Mouse (Mus musculus) neural tube, embryonic 12.5 days (tissue): Measurements from ENCODE around the gene Erp29. TPM values are rescaled to one million over a fixed set of nuclear protein-coding genes. Genes with fewer than 3 reads are reported as not detected.

Source experiments
- ATAC-seq: fragments of 200-750 bp; cut with Nextera tagmentation; 2 replicates; pipeline ENCODE4 v1.8.0; 2017; ENCODE audit warnings: low read depth, mild to moderate bottlenecking, moderate TSS enrichment, moderate library complexity; ENCODE audit not compliant: low FRiP score
- H3K27ac ChIP-seq: fragments of 300-500 bp; sonication (generic); 2 replicates; pipeline ENCODE4 v1.5.1; 2016
- H3K27me3 ChIP-seq: fragments of 300-500 bp; sonication (generic); replicated peaks from 2 replicates; pipeline ENCODE4 v1.6.1; 2016; ENCODE audit warnings: mild to moderate bottlenecking
- H3K36me3 ChIP-seq: fragments of 300-500 bp; sonication (generic); 2 replicates; pipeline ENCODE4 v1.6.1; 2016; ENCODE audit warnings: mild to moderate bottlenecking
- H3K4me1 ChIP-seq: fragments of 300-500 bp; sonication (generic); 2 replicates; pipeline ENCODE4 v1.6.1; 2016
- H3K4me2 ChIP-seq: fragments of 300-500 bp; sonication (generic); replicated peaks from 2 replicates; pipeline ENCODE4 v1.6.1; 2016; ENCODE audit warnings: mild to moderate bottlenecking
- H3K4me3 ChIP-seq: fragments of 300-500 bp; sonication (generic); 2 replicates; pipeline ENCODE4 v1.5.1; 2016
- H3K9ac ChIP-seq: fragments of 300-500 bp; sonication (generic); 2 replicates; pipeline ENCODE4 v1.6.1; 2016; ENCODE audit warnings: mild to moderate bottlenecking
- H3K9me3 ChIP-seq: fragments of 300-500 bp; sonication (generic); 2 replicates; pipeline ENCODE4 v1.6.1; 2016; ENCODE audit warnings: mild to moderate bottlenecking
- WGBS: fragments of 180-500 bp; shearing (Covaris S2); methylation state at CpG from one replicate; pipeline ENCODE4 v1.1.7; 2016; 5-methylcytosine and 5-hydroxymethylcytosine counted together
- polyA plus RNA-seq: library from polyadenylated mRNA; unstranded; fragments of >200 nt; fragmentation: Nextera tagmentation; extraction: Ambion mirVana; gene quantifications from 2 replicates; pipeline ENCODE4 v1.2.1, GENCODE M21; 2016

Erp29 gene
- polyA plus RNA-seq, 1 experiment from 2014 or later = 136 TPM

DNA sequence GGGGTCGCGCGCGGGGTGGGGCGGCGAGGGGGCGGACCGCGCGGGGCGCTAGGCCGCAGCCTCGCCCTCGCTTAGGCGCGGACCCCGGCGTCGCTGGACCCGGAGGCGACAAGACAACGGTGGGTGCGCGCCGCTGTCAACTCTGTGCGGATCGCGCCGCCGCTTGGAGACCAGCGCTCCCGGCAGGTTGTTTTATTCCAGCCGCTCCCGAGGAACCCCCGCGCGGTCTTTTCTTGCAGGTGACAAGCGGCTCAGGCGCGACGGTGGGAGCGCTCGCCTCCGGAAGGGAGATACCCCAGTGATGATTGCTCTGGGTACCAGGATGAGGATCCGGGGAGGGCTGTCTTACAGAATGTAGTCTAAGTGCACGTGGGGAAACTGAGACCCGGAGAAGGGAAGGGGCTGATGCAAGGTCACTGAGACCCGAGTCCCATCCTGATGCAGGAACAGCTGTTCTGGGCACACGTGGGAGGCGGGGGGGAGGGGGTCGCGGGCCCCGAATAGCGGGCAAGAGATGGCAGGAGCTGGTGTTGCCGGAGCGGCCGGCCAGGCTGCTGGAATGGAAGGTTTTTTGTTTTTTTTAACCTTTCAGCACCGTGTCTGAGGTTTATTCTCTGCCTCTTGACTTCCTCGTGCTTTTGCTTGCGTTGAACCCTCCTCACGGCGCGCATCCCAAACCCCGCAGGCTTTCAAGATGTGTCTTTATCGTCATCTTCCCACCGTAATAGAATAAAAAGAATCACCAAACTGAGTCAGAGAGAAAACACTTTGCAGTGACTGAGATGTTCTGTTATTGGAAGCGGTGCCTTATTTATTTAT, 54.0 kb downstream of the Erp29 start:
- H3K27me3 ChIP-seq = no peaks in the 10 kb centered on the region
- H3K9ac ChIP-seq = peak overlapping the region; percentile 87
- peak overlapping the region; percentile 93 for H3K4me2 ChIP-seq
- H3K4me3 ChIP-seq = peak overlapping the region; percentile 92
- H3K4me1 ChIP-seq = peaks cover 19% of the 10 kb centered on the region
- ATAC-seq = peak; percentile 81
- no peaks in the 10 kb centered on the region for H3K9me3 ChIP-seq
- peaks cover 10% of the 10 kb centered on the region; the same call in 1 of the 2 replicates for H3K36me3 ChIP-seq
- peak overlapping the region; percentile 20; the same call in 1 of the 2 replicates for H3K27ac ChIP-seq
- WGBS = under 1% methylated on average over 67 of the region's 67 CpGs

DNA sequence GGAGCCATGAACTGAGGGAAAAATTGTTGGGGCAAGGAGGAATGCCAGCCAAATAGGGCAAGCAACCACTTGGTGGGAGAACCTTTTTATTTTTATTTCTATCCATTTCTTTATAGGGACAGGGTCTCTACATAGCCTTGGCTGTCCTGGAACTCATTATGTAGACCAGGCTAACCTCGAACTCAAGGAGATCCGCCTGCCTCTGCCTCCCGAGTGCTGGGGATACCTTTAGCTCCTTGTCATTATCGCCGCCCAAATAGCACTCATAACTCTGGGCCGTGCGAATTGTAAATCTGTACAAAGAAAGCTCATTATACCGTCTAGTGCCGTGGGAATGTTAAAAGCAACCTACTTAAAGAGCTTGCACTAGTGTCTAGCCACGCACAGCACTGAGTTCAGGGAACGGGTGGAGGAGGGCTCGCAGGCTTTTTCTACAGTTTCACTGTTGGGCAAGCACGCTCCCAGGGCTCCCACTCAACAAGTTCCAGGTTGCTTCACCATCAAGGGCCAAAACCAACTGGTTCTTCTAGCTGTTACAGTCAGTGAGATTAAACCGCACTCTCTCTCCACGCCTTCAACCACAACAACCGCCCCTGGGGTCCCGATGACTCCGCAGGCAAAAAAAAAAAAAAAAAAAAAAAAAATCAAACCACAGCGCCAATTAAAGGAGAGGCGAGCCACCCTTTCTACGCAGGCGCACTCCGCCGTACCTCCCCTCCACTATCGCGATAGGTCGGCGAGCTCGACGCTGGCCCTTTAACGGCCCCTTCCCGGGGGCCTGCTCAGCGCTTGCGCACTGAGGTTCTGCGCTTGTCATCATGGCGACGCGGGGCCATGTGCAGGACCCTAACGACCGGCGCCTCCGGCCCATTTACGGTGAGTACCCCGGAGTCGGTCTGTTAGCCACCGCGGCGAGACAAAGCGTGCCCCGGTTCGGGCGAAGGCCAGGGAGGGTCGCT, 54.8 kb downstream of the Erp29 start, which contains the start of gene Naa25:
Gene Naa25, plus strand, starts transcription at position 750 of the 959 bp plus-strand sequence.
- Histone ChIP-seq H3K27ac (peak within 1 kb of the TSS; percentile 20; the same call in 1 of the 2 replicates), H3K27me3 (no peaks in the 10 kb centered on the region), H3K36me3 (peaks cover 10% of the 10 kb centered on the region; the same call in 1 of the 2 replicates), H3K4me1 (peaks cover 19% of the 10 kb centered on the region), H3K9me3 (no peaks in the 10 kb centered on the region), H3K4me3 (peak within 1 kb of the TSS; percentile 92), H3K4me2 (peak within 1 kb of the TSS; percentile 93), H3K9ac (peak within 1 kb of the TSS; percentile 87)
- ATAC-seq = peak; percentile 96
- WGBS = 10% methylated on average over 53 of the region's 53 CpGs

- WGBS = 84% methylated on average over 5 of the region's 5 CpGs
- no peak for ATAC-seq
- H3K27ac ChIP-seq = no peak overlapping the region
Measured at GRCm38 (mm10) chr5:121395621-121396020, 56.7 kb downstream of the Erp29 start.

DNA sequence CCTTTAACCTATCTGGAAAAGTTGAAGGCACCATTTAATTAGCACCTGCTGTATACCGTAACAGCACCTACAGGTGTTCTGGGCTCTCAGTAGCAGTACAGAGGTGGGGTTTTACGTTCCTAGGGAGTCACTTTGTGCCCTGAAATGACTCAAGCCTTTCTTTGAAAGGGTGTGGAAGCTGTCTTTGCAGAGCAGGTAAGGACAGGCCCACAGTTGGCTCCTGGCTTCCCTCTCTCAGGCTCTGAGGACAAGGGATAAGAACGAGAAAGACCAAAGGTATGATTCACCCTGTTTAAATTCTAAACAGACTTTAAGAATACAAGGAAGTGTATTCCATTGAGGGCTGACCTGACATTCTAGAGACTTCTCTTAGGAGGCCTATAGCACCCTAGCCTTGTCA, 58.9 kb downstream of the Erp29 start:
- Histone ChIP-seq H3K27ac (no peak overlapping the region), H3K9ac (no peak overlapping the region), H3K27me3 (no peaks in the 10 kb centered on the region), H3K36me3 (no peaks in the 10 kb centered on the region), H3K4me3 (no peak overlapping the region), H3K9me3 (no peaks in the 10 kb centered on the region), H3K4me2 (no peak overlapping the region), H3K4me1 (peaks cover 7% of the 10 kb centered on the region)
- ATAC-seq = no peak
- 83% methylated on average over 3 of the region's 3 CpGs for WGBS

More at GRCm38 (mm10) chr5:121395621-121396020, 56.7 kb downstream of the Erp29 start:
- H3K4me3 ChIP-seq = no peak overlapping the region
- no peaks in the 10 kb centered on the region for H3K9me3 ChIP-seq
- H3K4me1 ChIP-seq = peaks cover 19% of the 10 kb centered on the region
- H3K4me2 ChIP-seq = no peak overlapping the region
- H3K27me3 ChIP-seq = no peaks in the 10 kb centered on the region
- H3K9ac ChIP-seq = no peak overlapping the region
- H3K36me3 ChIP-seq = peaks cover 1% of the 10 kb centered on the region; the same call in 1 of the 2 replicates

DNA sequence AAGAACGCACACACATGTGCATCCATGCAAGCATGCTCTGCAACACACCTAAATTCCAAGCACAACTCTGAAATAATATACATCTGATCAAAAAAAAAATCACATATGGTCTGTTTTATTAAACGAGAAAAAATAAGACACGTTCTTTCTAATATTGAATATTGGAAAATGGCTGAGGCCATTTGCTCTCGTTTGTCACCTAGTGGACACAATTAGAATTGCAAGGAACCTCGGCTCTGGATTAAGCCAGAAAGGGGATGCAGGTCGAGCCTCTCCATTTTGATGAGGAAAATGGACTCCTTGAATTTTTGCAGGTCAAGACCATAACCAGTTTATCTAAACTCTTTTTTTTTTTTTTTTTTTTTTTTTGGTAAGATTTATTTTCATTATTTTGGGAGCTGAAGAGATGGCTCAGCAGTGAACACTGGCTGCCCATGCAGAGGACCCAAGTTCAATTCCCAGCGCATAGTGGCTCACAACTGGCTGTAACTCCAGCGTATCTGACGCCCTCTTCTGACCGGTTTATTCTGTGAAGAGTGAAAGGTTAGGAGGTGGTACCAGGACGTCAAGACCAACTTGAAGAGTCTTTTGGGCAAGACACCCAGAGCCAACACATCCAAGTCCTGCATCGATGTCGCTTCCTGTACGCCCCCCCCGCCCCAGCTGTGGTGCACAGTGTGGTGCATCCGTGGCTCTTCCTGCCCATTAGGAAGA, 59.5 kb downstream of the Erp29 start:
- Histone ChIP-seq H3K27me3 (no peaks in the 10 kb centered on the region), H3K4me1 (peaks cover 6% of the 10 kb centered on the region; the same call in 1 of the 2 replicates), H3K9ac (no peak overlapping the region), H3K9me3 (no peaks in the 10 kb centered on the region), H3K4me3 (no peak overlapping the region), H3K27ac (no peak overlapping the region), H3K36me3 (no peaks in the 10 kb centered on the region), H3K4me2 (no peak overlapping the region)
- no peak for ATAC-seq
- 58% methylated on average over 16 of the region's 16 CpGs for WGBS

DNA sequence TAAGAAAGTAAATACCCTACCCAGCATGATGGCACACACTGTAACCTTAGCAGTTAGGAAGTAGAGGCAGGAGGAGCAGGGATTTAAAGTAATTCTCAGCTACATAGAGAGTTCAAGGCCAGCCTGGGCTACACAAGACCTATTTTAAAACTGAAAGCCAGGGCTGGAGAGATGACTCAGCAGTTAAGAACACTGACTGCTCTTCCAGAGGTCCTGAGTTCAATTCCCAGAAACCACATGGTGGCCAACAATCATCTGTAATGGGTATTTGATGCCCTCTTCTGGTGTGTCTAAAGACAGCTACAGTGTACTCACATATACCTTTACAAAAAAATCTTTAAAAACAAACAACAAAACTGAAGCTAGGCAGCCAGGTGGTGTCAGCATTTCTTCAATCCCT, 62.6 kb downstream of the Erp29 start:
- no peaks in the 10 kb centered on the region for H3K9me3 ChIP-seq
- no peaks in the 10 kb centered on the region for H3K27me3 ChIP-seq
- no peak overlapping the region for H3K4me3 ChIP-seq
- no peak for ATAC-seq
- H3K27ac ChIP-seq = no peak overlapping the region
- no peaks in the 10 kb centered on the region for H3K36me3 ChIP-seq
- H3K4me1 ChIP-seq = peaks cover 6% of the 10 kb centered on the region
- no peak overlapping the region for H3K4me2 ChIP-seq
- H3K9ac ChIP-seq = no peak overlapping the region

DNA sequence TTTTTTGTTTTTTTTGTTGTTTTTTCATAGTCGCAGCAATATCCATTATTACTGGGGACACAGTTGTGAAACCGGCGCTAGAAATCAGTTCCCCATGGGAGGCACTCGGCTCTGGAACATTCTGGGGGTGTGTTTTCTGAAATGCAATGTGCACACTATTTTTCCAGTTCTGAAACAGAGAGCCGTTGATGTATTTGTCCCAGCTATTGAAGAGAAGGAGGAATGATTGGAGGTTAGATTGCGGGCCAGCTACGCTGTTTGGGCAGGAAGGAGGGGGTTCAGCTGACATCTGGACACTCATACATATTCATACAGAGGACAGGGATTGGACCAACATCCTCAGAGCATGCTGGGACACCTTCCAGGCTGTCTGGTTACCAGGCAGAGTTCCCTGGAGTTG, 63.2 kb downstream of the Erp29 start:
- no peak overlapping the region for H3K27ac ChIP-seq
- peaks cover 11% of the 10 kb centered on the region for H3K4me1 ChIP-seq
- H3K4me2 ChIP-seq = no peak overlapping the region
- no peaks in the 10 kb centered on the region for H3K36me3 ChIP-seq
- no peak overlapping the region for H3K4me3 ChIP-seq
- no peaks in the 10 kb centered on the region for H3K9me3 ChIP-seq
- no peak overlapping the region for H3K9ac ChIP-seq
- H3K27me3 ChIP-seq = no peaks in the 10 kb centered on the region
- ATAC-seq = no peak
- WGBS = 57% methylated on average over 7 of the region's 7 CpGs

- H3K9me3 ChIP-seq = no peaks in the 10 kb centered on the region
- WGBS = 73% methylated on average over 4 of the region's 4 CpGs
- H3K4me3 ChIP-seq = no peak overlapping the region
- peaks cover 11% of the 10 kb centered on the region for H3K4me1 ChIP-seq
- no peak overlapping the region for H3K9ac ChIP-seq
- H3K27me3 ChIP-seq = no peaks in the 10 kb centered on the region
- H3K36me3 ChIP-seq = peaks cover 5% of the 10 kb centered on the region; the same call in 1 of the 2 replicates
- ATAC-seq = no peak
- no peak overlapping the region for H3K4me2 ChIP-seq
- no peak overlapping the region for H3K27ac ChIP-seq
Measured at GRCm38 (mm10) chr5:121387126-121387525, 65.2 kb downstream of the Erp29 start.

DNA sequence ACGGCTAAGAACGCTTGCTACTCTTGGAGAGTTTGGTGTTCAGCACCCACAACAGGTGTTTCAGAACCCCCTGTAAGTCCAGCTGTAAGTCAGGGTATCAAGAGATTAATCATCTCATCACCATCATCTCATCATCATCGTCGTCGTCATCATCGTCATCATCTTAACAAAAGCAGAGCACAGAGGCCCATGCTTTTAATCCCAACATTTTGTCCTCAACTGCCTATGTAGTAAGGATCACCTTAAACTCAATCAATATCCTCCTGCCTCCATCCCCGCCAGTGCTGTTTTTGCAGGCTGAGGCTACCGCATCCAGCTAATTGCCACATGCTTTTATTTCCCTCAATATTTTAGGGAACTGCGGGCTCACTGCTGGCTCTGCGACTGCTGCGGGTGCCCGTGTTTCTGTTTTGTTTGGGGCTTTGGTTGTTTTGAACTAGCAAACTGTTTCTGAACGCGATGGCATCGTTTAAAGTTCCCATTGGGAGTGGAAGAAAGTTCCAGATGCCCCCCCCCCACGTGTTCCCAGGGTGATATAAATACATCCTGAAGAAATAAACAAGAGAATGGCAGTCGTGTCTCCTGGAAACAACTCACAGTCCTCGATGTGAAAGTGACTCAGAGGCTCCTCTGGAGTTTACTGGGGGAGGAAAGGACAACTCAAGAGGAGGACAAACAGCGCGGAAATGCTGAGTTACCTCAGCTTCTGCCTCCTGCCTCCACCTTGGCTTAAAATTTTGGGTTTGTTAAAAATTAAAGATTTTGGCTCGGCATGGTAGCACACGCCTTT, 66.0 kb downstream of the Erp29 start:
- Histone ChIP-seq H3K4me3 (peak overlapping the region; percentile 84), H3K4me2 (peak overlapping the region; percentile 68), H3K9ac (0 out of 2 replicates have a peak overlapping the region, but pooled peaks have one; percentile 88), H3K9me3 (no peaks in the 10 kb centered on the region), H3K36me3 (peaks cover 11% of the 10 kb centered on the region), H3K27me3 (no peaks in the 10 kb centered on the region), H3K27ac (no peak overlapping the region), H3K4me1 (peaks cover 11% of the 10 kb centered on the region)
- WGBS = 35% methylated on average over 22 of the region's 22 CpGs
- ATAC-seq = no peak

GRCm38 (mm10) chr5:121385461-121386119, 66.7 kb downstream of the Erp29 start, which contains the start of gene Trafd1:
Trafd1 (minus strand) TSS chr5:121385632.
- H3K4me3 ChIP-seq = peak within 1 kb of the TSS; percentile 84
- peak within 1 kb of the TSS; percentile 76 for H3K27ac ChIP-seq
- H3K9me3 ChIP-seq = no peaks in the 10 kb centered on the region
- WGBS = 1% methylated on average over 37 of the region's 45 CpGs
- ATAC-seq = peak; percentile 97
- H3K36me3 ChIP-seq = peaks cover 18% of the 10 kb centered on the region
- H3K4me2 ChIP-seq = peak within 1 kb of the TSS; percentile 68
- peaks cover 11% of the 10 kb centered on the region for H3K4me1 ChIP-seq
- H3K9ac ChIP-seq = peak within 1 kb of the TSS; percentile 88
- no peaks in the 10 kb centered on the region for H3K27me3 ChIP-seq
